Mouse (Mus musculus) embryonic facial prominence, embryonic 13.5 days (tissue): ENCODE results near the gene Cmpk1. TPM values are rescaled to one million over a fixed set of nuclear protein-coding genes. Genes with fewer than 3 reads are reported as not detected.

Source experiments
- ATAC-seq: fragments of 200-750 bp; cut with Nextera tagmentation; 2 replicates; pipeline ENCODE4 v1.8.0; 2017; ENCODE audit warnings: low read depth; ENCODE audit not compliant: insufficient number of reproducible peaks, insufficient read depth, low FRiP score, low TSS enrichment
- H3K27ac ChIP-seq: fragments of 300-500 bp; sonication (generic); 2 replicates; pipeline ENCODE4 v1.5.1; 2015; ENCODE audit warnings: moderate library complexity, mild to moderate bottlenecking, inconsistent platforms
- H3K27me3 ChIP-seq: fragments of 300-500 bp; sonication (generic); 2 replicates; pipeline ENCODE4 v1.6.1; 2015; ENCODE audit warnings: mild to moderate bottlenecking, inconsistent platforms
- H3K36me3 ChIP-seq: fragments of 300-500 bp; sonication (generic); 2 replicates; pipeline ENCODE4 v1.6.1; 2015; ENCODE audit warnings: mild to moderate bottlenecking, inconsistent platforms
- H3K4me1 ChIP-seq: fragments of 300-500 bp; sonication (generic); 2 replicates; pipeline ENCODE4 v1.6.1; 2015; ENCODE audit warnings: inconsistent platforms
- H3K4me2 ChIP-seq: fragments of 300-500 bp; sonication (generic); 2 replicates; pipeline ENCODE4 v1.6.1; 2015; ENCODE audit warnings: moderate library complexity, mild to moderate bottlenecking, inconsistent platforms
- H3K4me3 ChIP-seq: fragments of 300-500 bp; sonication (generic); 2 replicates; pipeline ENCODE4 v1.5.1; 2015; ENCODE audit warnings: mild to moderate bottlenecking, inconsistent platforms
- H3K9ac ChIP-seq: fragments of 300-500 bp; sonication (generic); 2 replicates; pipeline ENCODE4 v1.6.1; 2015; ENCODE audit warnings: mild to moderate bottlenecking, inconsistent platforms
- H3K9me3 ChIP-seq: fragments of 300-500 bp; sonication (generic); 2 replicates; pipeline ENCODE4 v1.6.1; 2016; ENCODE audit warnings: inconsistent platforms
- WGBS: fragments of 180-500 bp; shearing (Covaris S2); methylation state at CpG from one replicate; pipeline ENCODE4 v1.1.7; 2015; ENCODE audit warnings: mixed read lengths; 5-methylcytosine and 5-hydroxymethylcytosine counted together
- polyA plus RNA-seq: library from polyadenylated mRNA; unstranded; fragments of >200 nt; fragmentation: Nextera tagmentation; extraction: Ambion mirVana; gene quantifications from 2 replicates; pipeline ENCODE4 v1.2.1, GENCODE M21; 2015

Cmpk1 gene
- polyA plus RNA-seq, 1 experiment from 2014 or later = 103 TPM

DNA sequence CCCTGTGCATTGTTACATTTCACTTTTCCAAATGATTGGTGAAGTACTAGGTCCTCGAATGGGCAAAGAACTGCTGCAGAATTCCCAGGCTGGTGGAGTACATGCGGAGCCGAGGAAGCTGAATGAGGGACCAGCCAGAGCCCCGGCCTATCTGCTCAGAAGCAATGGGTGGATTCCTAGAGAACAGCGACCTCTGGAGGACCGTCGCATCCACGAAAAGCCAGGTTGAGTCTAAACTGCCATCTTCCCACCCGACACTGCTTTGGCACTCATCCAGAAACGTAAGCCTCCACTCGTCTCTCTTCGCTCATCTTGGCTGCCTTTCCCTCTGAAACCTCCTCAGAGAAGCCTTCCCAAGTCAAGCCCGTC, 73.5 kb downstream of the Cmpk1 start:
- 0 out of 2 replicates have a peak, but pooled peaks have one; percentile 6 for ATAC-seq
- Histone ChIP-seq H3K27ac (no peak overlapping the region), H3K4me2 (peak overlapping the region; percentile 9; the same call in 1 of the 2 replicates), H3K36me3 (no peaks in the 10 kb centered on the region), H3K9ac (no peak overlapping the region), H3K27me3 (peaks cover 93% of the 10 kb centered on the region), H3K4me3 (no peak overlapping the region), H3K4me1 (peaks cover 18% of the 10 kb centered on the region), H3K9me3 (no peaks in the 10 kb centered on the region)
- WGBS = 3% methylated on average over 13 of the region's 13 CpGs

DNA sequence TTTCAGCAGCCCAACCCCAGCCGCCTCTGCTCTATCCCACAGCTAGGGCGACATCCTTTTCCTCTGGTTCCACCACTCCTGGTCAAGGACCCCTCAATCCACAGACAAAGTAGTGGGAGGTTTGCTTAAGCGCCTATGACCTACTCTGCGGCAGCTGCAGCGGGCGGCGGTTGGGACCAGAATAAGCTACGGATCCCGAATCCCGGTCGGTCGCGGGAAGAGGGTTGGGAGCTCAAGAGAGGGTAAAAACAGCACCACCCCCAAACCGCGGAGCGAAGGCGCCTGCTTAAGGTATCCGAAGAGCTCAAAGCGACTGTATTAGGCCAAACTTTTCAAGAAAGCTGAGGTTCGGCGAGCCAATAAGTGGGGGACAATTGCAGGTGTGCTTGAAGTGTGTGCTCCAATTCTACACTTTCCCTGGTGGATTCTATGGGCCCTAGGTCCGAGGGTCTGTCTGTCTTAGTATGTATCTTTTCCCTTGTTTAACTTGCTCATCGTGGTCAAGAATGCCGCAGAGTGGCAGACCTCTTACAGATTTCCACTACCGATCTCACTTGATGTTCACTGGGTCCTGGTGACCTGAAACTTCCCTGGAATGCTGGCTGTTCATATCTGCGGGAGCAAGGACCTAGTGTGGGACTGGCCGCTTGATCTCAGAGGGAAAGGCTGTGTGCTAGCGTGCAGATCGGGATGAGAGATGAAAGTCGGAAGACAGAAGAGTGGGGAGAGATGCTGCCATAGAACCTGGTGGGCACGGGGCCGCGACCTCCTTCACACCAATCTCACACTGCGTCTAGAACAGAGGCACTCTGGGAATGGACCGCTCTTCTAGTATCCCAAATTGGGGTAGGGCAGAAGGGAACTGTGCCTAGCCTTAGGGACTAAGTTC, 74.1 kb downstream of the Cmpk1 start:
- no peaks in the 10 kb centered on the region for H3K36me3 ChIP-seq
- H3K4me3 ChIP-seq = peak overlapping the region; percentile 20
- ATAC-seq = no peak
- H3K4me1 ChIP-seq = peaks cover 24% of the 10 kb centered on the region
- 7% methylated on average over 35 of the region's 35 CpGs for WGBS
- no peak overlapping the region for H3K27ac ChIP-seq
- no peaks in the 10 kb centered on the region for H3K9me3 ChIP-seq
- H3K9ac ChIP-seq = peak overlapping the region; percentile 49; the same call in 1 of the 2 replicates
- H3K27me3 ChIP-seq = peaks cover 94% of the 10 kb centered on the region
- peak overlapping the region; percentile 38 for H3K4me2 ChIP-seq

DNA sequence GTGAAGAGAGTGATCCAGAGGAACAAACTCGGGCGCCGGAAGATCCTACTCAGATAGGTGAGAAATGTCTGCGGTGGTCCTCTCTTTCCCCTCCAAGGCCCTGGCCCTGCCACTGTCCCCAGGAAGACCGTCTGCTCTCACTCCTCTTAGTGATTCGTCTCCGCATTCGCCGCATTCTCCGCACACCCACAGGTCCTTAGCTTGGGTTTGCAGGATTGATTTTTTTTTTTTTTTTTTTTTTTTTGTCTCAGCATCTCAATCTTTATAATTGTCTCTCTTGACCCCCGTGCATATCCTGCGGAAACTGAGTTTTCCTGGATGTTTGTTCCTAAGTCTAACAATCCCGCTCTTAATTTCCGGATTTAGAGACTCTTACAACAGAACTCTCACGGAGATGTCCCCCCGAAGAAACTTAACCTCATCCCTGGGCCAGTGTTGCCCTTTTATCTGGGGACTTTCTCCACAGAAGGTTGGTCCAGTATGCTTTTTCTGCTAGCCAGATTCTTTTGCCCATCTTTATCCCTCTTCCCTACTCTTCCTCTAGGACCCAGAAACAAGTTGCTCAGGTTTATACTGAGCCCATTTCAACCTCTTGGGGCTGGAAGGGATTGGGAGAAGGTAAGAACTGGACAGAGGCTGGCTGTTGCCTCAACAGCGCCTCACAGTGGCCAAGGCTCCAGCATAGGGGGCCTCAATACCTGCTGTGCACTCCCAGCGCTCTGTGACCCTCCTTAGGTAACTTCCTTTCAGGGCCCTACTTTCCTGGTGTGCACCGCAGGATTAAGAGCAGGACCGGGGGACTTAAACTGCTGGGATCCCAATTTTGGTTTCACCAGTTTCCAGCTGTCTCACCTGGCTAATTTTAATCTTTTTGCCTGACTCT, 77.2 kb downstream of the Cmpk1 start:
- Histone ChIP-seq H3K27me3 (peaks cover 100% of the 10 kb centered on the region), H3K27ac (no peak overlapping the region), H3K9ac (peak overlapping the region; percentile 73), H3K36me3 (no peaks in the 10 kb centered on the region), H3K9me3 (no peaks in the 10 kb centered on the region), H3K4me2 (peak overlapping the region; percentile 69), H3K4me1 (peaks cover 33% of the 10 kb centered on the region), H3K4me3 (peak overlapping the region; percentile 51)
- no peak for ATAC-seq
- WGBS = 2% methylated on average over 20 of the region's 20 CpGs

Other genes starting within 250 kb of the Cmpk1 start
- gene Gm12830, start 165.5 kb downstream of the Cmpk1 start, polyA plus RNA-seq = not detected in 2 replicates
- gene Foxd2, start 78.4 kb downstream of the Cmpk1 start, polyA plus RNA-seq = 1.8 and 2.0 TPM in 2 replicates
- gene Foxe3, start 61.2 kb downstream of the Cmpk1 start, polyA plus RNA-seq = not detected in 2 replicates
- gene Stil, start 12.9 kb upstream of the Cmpk1 start, polyA plus RNA-seq = 12.4 and 12.5 TPM in 2 replicates
- gene Tal1, start 69.2 kb upstream of the Cmpk1 start, polyA plus RNA-seq = 1.4 and 1.7 TPM in 2 replicates
- 8.7 and 12.3 TPM in 2 replicates for gene Pdzk1ip1, start 101.5 kb upstream of the Cmpk1 start, polyA plus RNA-seq
- gene Cyp4x1, start 147.0 kb upstream of the Cmpk1 start, polyA plus RNA-seq = 0.08 and 0.15 TPM in 2 replicates